ENCODE assay signal across 14 mouse cellular contexts in the genomic region with DNA sequence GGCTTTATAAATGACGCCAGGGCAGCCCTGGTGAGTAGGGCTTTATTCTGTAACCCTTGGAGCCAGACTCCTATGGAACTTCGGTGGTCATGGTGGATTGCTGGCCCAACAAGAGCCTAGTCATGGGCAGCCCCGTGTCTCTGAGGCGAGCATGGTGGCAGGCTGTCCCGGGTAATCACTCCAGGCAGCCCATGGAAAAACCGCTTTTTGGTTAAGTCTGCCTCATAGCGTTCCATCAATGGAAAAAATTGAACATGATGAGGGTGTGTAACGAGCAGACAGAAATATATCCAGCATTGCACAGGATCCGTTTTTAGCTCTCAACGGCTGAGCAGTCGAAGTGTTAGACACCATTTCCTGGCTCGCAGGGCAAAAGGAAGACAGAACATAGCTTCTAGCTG.
A peak's percentile ranks its signal among the peaks of the same experiment; 100 is the strongest.
DNase-seq lines count a peak whose midpoint lies in the region; ATAC-seq and TF ChIP-seq lines count a peak whose summit lies in the region.
"Had no signal": no experiment of that assay in that cellular context is flagged by ENCODE, and none has a peak within 500 bp of the region (broad histone marks: within the 10 kb centered on the region; RNA-seq: fewer than 3 reads in every experiment).

No protein-coding gene starts in this region.

- H3K4me3 ChIP-seq in forebrain, embryonic 16.5 days (replicated peaks; ENCODE audit: low read length) = no peak overlapping the region; the same call in 1 of the 2 replicates
- H3K4me3 ChIP-seq in forebrain, embryonic 14.5 days (ENCODE audit: low read depth, low read length) = no peak overlapping the region
- peak overlapping the region; percentile 21; the same call in 1 of the 2 replicates for H3K4me3 ChIP-seq in layer of hippocampus, adult 2 months
- H3K4me3 ChIP-seq in cortical plate, adult 2 months (ENCODE audit: insufficient read depth, low read length) = peak overlapping the region; percentile 14
- H3K4me3 ChIP-seq: hindbrain, embryonic 15.5 days; liver, embryonic 15.5 days; megakaryocyte, embryonic 14.5 days had no signal

- DNase-seq in forebrain, embryonic 14.5 days (ENCODE audit: low spot score) = no peak
- no peak for DNase-seq in layer of hippocampus, adult 2 months (ENCODE audit: low spot score in 2 of 2)
- no peak for DNase-seq in layer of hippocampus, adult 9-10 months (ENCODE audit: low spot score)
- DNase-seq in left cerebral cortex, postnatal 36 days (ENCODE audit: low spot score in 2 of 2) = peak; percentile 19 to 27
- DNase-seq in ovary, postnatal 14 days (ENCODE audit: low spot score) = no peak
- DNase-seq in kidney, adult 18-20 months = no peak
- DNase-seq: cerebellum, adult 18-20 months; kidney, adult 9 months; thymus, postnatal 14 days had no signal

- TF ChIP-seq POLR2A in cortical plate, adult 2 months (IDR thresholded peaks at IDR 0.05; ENCODE audit: extremely low read depth, insufficient read depth, low read length) = no peak

- no peak overlapping the region for H3K9ac ChIP-seq in forebrain, embryonic 16.5 days (replicated peaks; ENCODE audit: low read depth, low read length)
- no peak overlapping the region for H3K9ac ChIP-seq in forebrain, embryonic 14.5 days (ENCODE audit: low read length)
- H3K9ac ChIP-seq: hindbrain, embryonic 15.5 days; liver, embryonic 15.5 days had no signal

- no peak for TF ChIP-seq CTCF in layer of hippocampus, adult 2 months (conservative IDR thresholded peaks at IDR 0.05)
- TF ChIP-seq CTCF in cortical plate, adult 2 months (IDR thresholded peaks at IDR 0.05; ENCODE audit: extremely low read depth, insufficient read depth, low read length) = no peak

- H3K4me1 ChIP-seq in forebrain, embryonic 16.5 days (replicated peaks; ENCODE audit: control insufficient read depth, insufficient read depth, low read length) = peaks cover 39% of the 10 kb centered on the region
- H3K4me1 ChIP-seq in forebrain, embryonic 14.5 days (ENCODE audit: control insufficient read depth, insufficient read depth, low read length) = peaks cover 3% of the 10 kb centered on the region; the same call in 1 of the 2 replicates
- H3K4me1 ChIP-seq in cortical plate, adult 2 months (ENCODE audit: control insufficient read depth, insufficient read depth, low read length) = peaks cover 8% of the 10 kb centered on the region
- H3K4me1 ChIP-seq: hindbrain, embryonic 15.5 days; liver, embryonic 15.5 days; megakaryocyte, embryonic 14.5 days had no signal

- no peaks in the 10 kb centered on the region for H3K9me3 ChIP-seq in forebrain, embryonic 16.5 days (ENCODE audit: control insufficient read depth, low read length)
- no peaks in the 10 kb centered on the region for H3K9me3 ChIP-seq in forebrain, embryonic 14.5 days (replicated peaks; ENCODE audit: control insufficient read depth, low read length)
- H3K9me3 ChIP-seq: hindbrain, embryonic 15.5 days; liver, embryonic 15.5 days; megakaryocyte, embryonic 14.5 days had no signal

- no peak overlapping the region for H3K4me2 ChIP-seq in forebrain, embryonic 16.5 days (ENCODE audit: low read length)
- no peak overlapping the region for H3K4me2 ChIP-seq in forebrain, embryonic 14.5 days (ENCODE audit: low read length)
- H3K4me2 ChIP-seq: hindbrain, embryonic 15.5 days; liver, embryonic 15.5 days had no signal

- no peaks in the 10 kb centered on the region for H3K36me3 ChIP-seq in forebrain, embryonic 16.5 days (ENCODE audit: control insufficient read depth, insufficient read depth)
- no peaks in the 10 kb centered on the region for H3K36me3 ChIP-seq in forebrain, embryonic 14.5 days (ENCODE audit: control insufficient read depth, insufficient read depth, low read length)
- H3K36me3 ChIP-seq: hindbrain, embryonic 15.5 days; liver, embryonic 15.5 days had no signal

- H3K27me3 ChIP-seq in forebrain, embryonic 16.5 days (replicated peaks; ENCODE audit: control insufficient read depth, insufficient read depth, low read length) = no peaks in the 10 kb centered on the region
- H3K27me3 ChIP-seq in forebrain, embryonic 14.5 days (replicated peaks; ENCODE audit: control insufficient read depth, insufficient read depth, low read length) = no peaks in the 10 kb centered on the region
- H3K27me3 ChIP-seq: hindbrain, embryonic 15.5 days; liver, embryonic 15.5 days had no signal

- 80% methylated on average over 12 of the region's 12 CpGs for WGBS in forebrain, embryonic 16.5 days
- 83% methylated on average over 12 of the region's 12 CpGs for WGBS in forebrain, embryonic 14.5 days

- no peak for ATAC-seq in forebrain, embryonic 16.5 days
- no peak for ATAC-seq in forebrain, embryonic 14.5 days

- peak overlapping the region; percentile 10; the same call in 1 of the 2 replicates for H3K27ac ChIP-seq in forebrain, embryonic 16.5 days (ENCODE audit: low read length)
- no peak overlapping the region for H3K27ac ChIP-seq in forebrain, embryonic 14.5 days (ENCODE audit: low read depth, low read length)
- no peak overlapping the region for H3K27ac ChIP-seq in layer of hippocampus, adult 2 months
- H3K27ac ChIP-seq in cortical plate, adult 2 months (ENCODE audit: insufficient read depth, low read length) = no peak overlapping the region
- H3K27ac ChIP-seq: hindbrain, embryonic 15.5 days; liver, embryonic 15.5 days had no signal

- intact Hi-C loops in left cerebral cortex, postnatal 36 days (cut with DNase I) = loop anchor here (5.0 kb wide), 1 partner anchor 60 kb away; no protein-coding TSS in a partner anchor

Comparison
In these comparisons a context has a peak if more than half of its experiments do, and no peak if none do; other contexts are left out.
1. H3K4me3 ChIP-seq: peak in layer of hippocampus, adult 2 months (single experiment) and cortical plate, adult 2 months (single experiment); none in forebrain, embryonic 16.5 days (single experiment) and forebrain, embryonic 14.5 days (single experiment).
2. DNase-seq: peak in left cerebral cortex, postnatal 36 days (2 of 2); none in forebrain, embryonic 14.5 days (single experiment), layer of hippocampus, adult 2 months (0 of 2), layer of hippocampus, adult 9-10 months (single experiment), ovary, postnatal 14 days (single experiment) and kidney, adult 18-20 months (single experiment).